Mouse (Mus musculus): ENCODE measurements around the gene Thap11. TPM values are rescaled to one million over a fixed set of nuclear protein-coding genes. Genes with fewer than 3 reads are reported as not detected.

Gene Thap11
- polyA plus RNA-seq, 1 experiment from 2014 or later, result 85.7 TPM

- Histone ChIP-seq H3K4me1 (peaks cover 9% of the 10 kb centered on the region), H3K36me3 (peaks cover 75% of the 10 kb centered on the region)
- 83% methylated on average over 6 of the region's 6 CpGs for WGBS
These were observed 37.5 kb downstream of the Thap11 start for GRCm38 (mm10) chr8:105892432-105892831.

GRCm38 (mm10) chr8:105893339-105893738 is 38.4 kb downstream of the Thap11 start, which contains the start of gene Nrn1l:
TSS of gene Nrn1l (plus strand) at chr8:105893567.
- Histone ChIP-seq H3K4me1 (peaks cover 9% of the 10 kb centered on the region), H3K9me3 (replicated peaks) (no peaks in the 10 kb centered on the region), H3K27ac (no peak within 1 kb of the TSS; the same call in 1 of the 2 replicates), H3K27me3 (ENCODE audit: low read depth, poor library complexity, severe bottlenecking) (no peaks in the 10 kb centered on the region), H3K4me3 (0 out of 2 replicates have a peak within 1 kb of the TSS, but pooled peaks have one; percentile 28), H3K36me3 (peaks cover 66% of the 10 kb centered on the region)
- WGBS, result 6% methylated on average over 11 of the region's 11 CpGs
- DNase-seq (ENCODE audit: low spot score), result peak; percentile 71

More at GRCm38 (mm10) chr8:105892432-105892831, 37.5 kb downstream of the Thap11 start:
- no peak for DNase-seq (ENCODE audit: low spot score)
- no peaks in the 10 kb centered on the region for H3K27me3 ChIP-seq (ENCODE audit: low read depth, poor library complexity, severe bottlenecking)
- no peak overlapping the region for H3K27ac ChIP-seq
- no peaks in the 10 kb centered on the region for H3K9me3 ChIP-seq (replicated peaks)
- no peak overlapping the region for H3K4me3 ChIP-seq

GRCm38 (mm10) chr8:105897801-105898480 is 43.0 kb downstream of the Thap11 start:
- no peak overlapping the region for H3K27ac ChIP-seq

GRCm38 (mm10) chr8:105900180-105900940 is 45.4 kb downstream of the Thap11 start, which contains the start of gene Pskh1:
TSS of gene Pskh1 (plus strand) at chr8:105900441.
- no peaks in the 10 kb centered on the region; the same call in 1 of the 2 replicates for H3K36me3 ChIP-seq
- peaks cover 9% of the 10 kb centered on the region for H3K4me1 ChIP-seq
- peak; percentile 96 for DNase-seq (ENCODE audit: low spot score)
- under 1% methylated on average over 68 of the region's 68 CpGs for WGBS
- H3K4me3 ChIP-seq, result peak within 1 kb of the TSS; percentile 77
- H3K9me3 ChIP-seq (replicated peaks), result no peaks in the 10 kb centered on the region
- no peaks in the 10 kb centered on the region for H3K27me3 ChIP-seq (ENCODE audit: low read depth, poor library complexity, severe bottlenecking)
- H3K27ac ChIP-seq, result peak within 1 kb of the TSS; percentile 94

More at GRCm38 (mm10) chr8:105897801-105898480, 43.0 kb downstream of the Thap11 start:
- Histone ChIP-seq H3K4me1 (peaks cover 16% of the 10 kb centered on the region), H3K9me3 (replicated peaks) (no peaks in the 10 kb centered on the region), H3K36me3 (peaks cover 20% of the 10 kb centered on the region), H3K4me3 (no peak overlapping the region), H3K27me3 (ENCODE audit: low read depth, poor library complexity, severe bottlenecking) (no peaks in the 10 kb centered on the region)
- WGBS, result 83% methylated on average over 9 of the region's 9 CpGs
- DNase-seq (ENCODE audit: low spot score), result no peak

GRCm38 (mm10) chr8:105900941-105901616 is 46.1 kb downstream of the Thap11 start:
- Histone ChIP-seq H3K36me3 (no peaks in the 10 kb centered on the region; the same call in 1 of the 2 replicates), H3K4me1 (peaks cover 9% of the 10 kb centered on the region), H3K4me3 (peak overlapping the region; percentile 77), H3K27ac (peak overlapping the region; percentile 94), H3K9me3 (replicated peaks) (no peaks in the 10 kb centered on the region), H3K27me3 (ENCODE audit: low read depth, poor library complexity, severe bottlenecking) (no peaks in the 10 kb centered on the region)
- DNase-seq (ENCODE audit: low spot score), result no peak
- 42% methylated on average over 16 of the region's 16 CpGs for WGBS

Other genes starting within 250 kb of the Thap11 start
- gene Ripor1, start 249.9 kb upstream of the Thap11 start, polyA plus RNA-seq (2016; fragmentation: Nextera tagmentation; extraction: Ambion mirVana), result 17.5 and 18.0 TPM in 2 replicates
- 132 and 157 TPM in 2 replicates for gene Ctcf, start 218.6 kb upstream of the Thap11 start, polyA plus RNA-seq (2016; fragmentation: Nextera tagmentation; extraction: Ambion mirVana)
- gene Agrp, start 217.7 kb upstream of the Thap11 start, polyA plus RNA-seq (2016; fragmentation: Nextera tagmentation; extraction: Ambion mirVana), result 0.39 and 0.69 TPM in 2 replicates
- gene Carmil2, start 168.9 kb upstream of the Thap11 start, polyA plus RNA-seq (2016; fragmentation: Nextera tagmentation; extraction: Ambion mirVana), result 0.33 and 0.51 TPM in 2 replicates
- 66.1 and 74.3 TPM in 2 replicates for gene Acd, start 154.0 kb upstream of the Thap11 start, polyA plus RNA-seq (2016; fragmentation: Nextera tagmentation; extraction: Ambion mirVana)
- gene Pard6a, start 154.0 kb upstream of the Thap11 start, polyA plus RNA-seq (2016; fragmentation: Nextera tagmentation; extraction: Ambion mirVana), result 11.8 and 12.2 TPM in 2 replicates
- gene 4933405L10Rik, start 147.5 kb upstream of the Thap11 start, polyA plus RNA-seq (2016; fragmentation: Nextera tagmentation; extraction: Ambion mirVana), result not detected in 2 replicates
- 47.0 and 56.0 TPM in 2 replicates for gene Enkd1, start 146.9 kb upstream of the Thap11 start, polyA plus RNA-seq (2016; fragmentation: Nextera tagmentation; extraction: Ambion mirVana)
- gene Gfod2, start 96.5 kb upstream of the Thap11 start, polyA plus RNA-seq (2016; fragmentation: Nextera tagmentation; extraction: Ambion mirVana), result 25.4 and 29.8 TPM in 2 replicates
- 11.5 and 14.9 TPM in 2 replicates for gene Ranbp10, start 27.8 kb upstream of the Thap11 start, polyA plus RNA-seq (2016; fragmentation: Nextera tagmentation; extraction: Ambion mirVana)
- 0.10 and 0.14 TPM in 2 replicates for gene Tsnaxip1, start 27.4 kb upstream of the Thap11 start, polyA plus RNA-seq (2016; fragmentation: Nextera tagmentation; extraction: Ambion mirVana)
- gene Cenpt, start 1.9 kb upstream of the Thap11 start, polyA plus RNA-seq (2016; fragmentation: Nextera tagmentation; extraction: Ambion mirVana), result 45.6 and 49.0 TPM in 2 replicates
- gene Nutf2, start 5.4 kb downstream of the Thap11 start, polyA plus RNA-seq (2016; fragmentation: Nextera tagmentation; extraction: Ambion mirVana), result 379 and 438 TPM in 2 replicates
- gene Edc4, start 25.7 kb downstream of the Thap11 start, polyA plus RNA-seq (2016; fragmentation: Nextera tagmentation; extraction: Ambion mirVana), result 75.1 and 76.6 TPM in 2 replicates
- 0.41 TPM in 1 of 2 replicates, not detected in the other for gene Nrn1l, start 38.4 kb downstream of the Thap11 start, polyA plus RNA-seq (2016; fragmentation: Nextera tagmentation; extraction: Ambion mirVana)
- gene Pskh1, start 45.3 kb downstream of the Thap11 start, polyA plus RNA-seq (2016; fragmentation: Nextera tagmentation; extraction: Ambion mirVana), result 34.4 and 45.9 TPM in 2 replicates
- 1.6 and 2.0 TPM in 2 replicates for gene Ctrl, start 78.7 kb downstream of the Thap11 start, polyA plus RNA-seq (2016; fragmentation: Nextera tagmentation; extraction: Ambion mirVana)
- 28.9 and 40.3 TPM in 2 replicates for gene Psmb10, start 83.3 kb downstream of the Thap11 start, polyA plus RNA-seq (2016; fragmentation: Nextera tagmentation; extraction: Ambion mirVana)
- 2.0 and 2.1 TPM in 2 replicates for gene Lcat, start 88.2 kb downstream of the Thap11 start, polyA plus RNA-seq (2016; fragmentation: Nextera tagmentation; extraction: Ambion mirVana)
- 31.9 and 37.7 TPM in 2 replicates for gene Slc12a4, start 111.0 kb downstream of the Thap11 start, polyA plus RNA-seq (2016; fragmentation: Nextera tagmentation; extraction: Ambion mirVana)
- not detected in 2 replicates for gene Dpep3, start 124.3 kb downstream of the Thap11 start, polyA plus RNA-seq (2016; fragmentation: Nextera tagmentation; extraction: Ambion mirVana)
- gene Dus2, start 136.2 kb downstream of the Thap11 start, polyA plus RNA-seq (2016; fragmentation: Nextera tagmentation; extraction: Ambion mirVana), result 23.3 and 23.7 TPM in 2 replicates
- gene Dpep2nb, start 150.8 kb downstream of the Thap11 start, polyA plus RNA-seq (2016; fragmentation: Nextera tagmentation; extraction: Ambion mirVana), result 0.21 TPM in 1 of 2 replicates, not detected in the other
- 22.8 and 23.2 TPM in 2 replicates for gene Ddx28, start 156.8 kb downstream of the Thap11 start, polyA plus RNA-seq (2016; fragmentation: Nextera tagmentation; extraction: Ambion mirVana)
- gene Nfatc3, start 203.7 kb downstream of the Thap11 start, polyA plus RNA-seq (2016; fragmentation: Nextera tagmentation; extraction: Ambion mirVana), result 7.9 TPM in 2 replicates

Measured in limb, embryonic 10.5 days (tissue).